Mouse (Mus musculus) monocyte, adult 2 months (primary cell): ENCODE results near the gene Ttc3.
"Not testable (repeated sequence)": the region's sequence is repeated elsewhere in the genome, so short reads cannot be mapped to it uniquely, and the experiment has no call there.

Source experiments
- DNase-seq, 2 experiments: peaks; one replicate each; pipeline ENCODE4 v3.0.0; 2022; ENCODE audit warnings: low spot score in 2 of 2, low read depth in 1 of 2

Gene Ttc3

DNA sequence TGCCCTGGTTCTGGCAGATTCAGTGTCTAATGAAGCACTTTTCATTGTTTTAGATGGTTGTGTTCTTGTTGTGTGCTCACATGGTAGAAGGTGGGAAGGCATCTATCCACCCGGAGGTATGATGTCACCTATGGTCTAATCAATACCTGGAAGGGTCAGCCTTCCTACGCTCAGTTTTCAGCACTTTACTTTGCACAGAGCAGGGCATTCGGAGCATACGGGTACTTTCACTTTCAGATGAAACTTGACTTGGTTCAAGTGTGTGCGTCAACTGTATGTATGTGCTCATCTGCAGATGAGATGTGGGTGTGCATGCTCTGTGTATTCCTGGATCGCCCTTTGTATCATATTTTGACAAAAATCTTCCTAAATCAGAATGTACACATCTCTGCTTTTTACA lies 43.7 kb downstream of the Ttc3 start:
- DNase-seq = no peak

DNA sequence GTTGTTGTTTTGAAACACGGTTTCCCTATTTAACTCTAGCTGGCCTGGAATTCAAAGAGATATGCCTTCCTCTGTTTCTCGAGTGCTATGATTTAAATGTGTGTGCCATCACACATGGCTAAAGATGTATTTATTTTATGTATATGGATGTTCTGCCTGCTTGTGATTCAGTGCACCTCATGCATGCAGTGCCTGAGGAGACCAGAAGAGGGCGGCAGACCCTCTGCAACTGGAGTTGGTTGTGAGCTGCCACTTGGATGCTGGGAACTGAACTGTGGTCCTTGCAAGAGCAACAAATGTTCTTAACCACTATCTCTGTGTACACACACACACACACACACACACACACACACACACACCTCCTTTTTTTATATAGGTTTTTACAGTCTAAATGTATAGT lies 50.1 kb downstream of the Ttc3 start:
- no peak for DNase-seq

DNA sequence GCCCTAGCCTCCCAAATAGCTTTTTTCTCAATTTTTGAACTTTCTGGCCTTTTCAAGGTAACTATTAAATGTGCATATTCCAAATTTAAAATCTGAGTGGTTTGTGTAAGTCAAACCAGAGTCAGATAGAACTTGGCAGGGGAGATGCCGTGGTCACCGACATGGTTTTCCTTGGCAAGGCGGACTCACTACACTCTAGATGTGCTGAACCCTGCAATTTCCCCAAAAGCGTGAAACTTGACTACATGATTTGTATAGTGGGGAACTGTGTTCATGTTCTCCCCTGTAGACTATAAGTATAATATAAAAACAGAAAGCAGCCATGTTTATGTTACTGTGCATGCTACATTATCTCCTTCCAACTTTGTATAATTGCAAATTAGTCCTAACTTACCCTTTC lies 58.5 kb downstream of the Ttc3 start:
- no peak for DNase-seq

DNA sequence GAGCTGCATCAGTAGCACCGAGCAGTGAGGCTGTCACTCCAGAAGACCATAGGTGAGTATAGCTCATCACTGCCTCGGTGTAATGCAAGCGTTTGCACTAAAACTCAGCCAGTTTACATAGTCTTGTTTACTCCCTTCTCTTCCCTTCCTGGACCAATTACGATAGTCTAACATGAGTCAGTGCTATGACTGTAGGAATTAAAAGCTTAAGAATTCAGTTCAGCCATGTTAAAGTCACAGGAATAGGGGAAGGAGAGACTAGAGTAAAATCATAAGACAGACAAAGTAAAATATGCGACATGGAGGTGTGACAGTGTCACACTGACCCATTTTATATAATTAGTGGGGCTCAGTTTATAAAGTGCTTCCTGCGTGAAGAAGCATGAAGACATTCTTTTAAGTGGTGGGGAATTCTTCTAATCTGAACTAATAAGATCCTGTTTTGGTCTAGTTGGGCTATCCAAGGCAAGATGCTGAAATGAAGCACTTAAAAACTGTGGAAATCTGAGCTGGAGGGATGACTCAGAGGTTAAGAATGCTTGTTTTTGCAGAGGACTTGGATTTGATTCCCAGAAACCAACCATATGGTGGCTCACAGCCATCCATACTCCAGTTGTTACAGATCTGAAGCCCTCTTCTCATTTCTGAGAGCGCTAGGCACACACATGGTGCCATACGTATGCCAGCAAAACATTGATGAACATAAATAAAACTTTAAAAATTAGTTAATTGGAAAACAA lies 65.2 kb downstream of the Ttc3 start:
- no peak for DNase-seq

DNA sequence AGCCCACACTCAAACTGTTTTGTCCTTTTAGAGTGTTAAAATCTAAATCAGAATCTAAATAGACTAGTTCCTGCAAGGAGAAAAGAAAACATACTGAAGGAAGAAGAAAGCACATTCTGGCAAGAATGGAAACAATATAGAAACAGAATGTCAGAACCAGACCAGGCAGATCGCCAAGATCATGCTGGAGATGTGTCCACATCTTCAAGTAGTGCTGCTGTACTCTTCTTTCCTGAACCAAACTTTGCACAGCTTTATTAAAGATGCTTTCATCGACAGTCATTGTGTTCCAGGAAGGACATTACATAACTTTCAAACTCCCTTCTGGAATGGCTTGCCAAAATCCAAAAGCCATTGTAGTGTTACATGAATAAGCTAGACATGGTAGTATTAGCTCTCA lies 66.4 kb downstream of the Ttc3 start:
- DNase-seq = no peak

DNA sequence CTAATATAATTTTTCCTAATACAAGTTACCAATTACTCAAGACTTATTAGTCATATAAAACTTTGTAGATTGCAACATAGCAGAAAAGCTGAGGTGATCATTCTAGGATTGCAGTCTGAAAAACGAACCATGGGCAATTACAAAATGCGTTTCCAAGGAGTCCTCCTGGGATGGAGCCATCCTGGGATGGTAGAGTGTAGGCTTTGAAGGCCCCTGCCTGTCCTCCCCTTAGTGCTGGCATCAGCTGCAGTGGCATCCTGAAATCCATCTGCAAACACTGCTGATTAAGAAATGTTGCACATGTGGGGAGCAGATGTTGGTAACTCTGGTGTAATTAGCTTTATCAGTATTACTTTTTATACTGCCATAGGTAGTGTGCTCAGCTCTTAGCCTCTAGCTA lies 70.9 kb downstream of the Ttc3 start:
- DNase-seq = no peak

DNA sequence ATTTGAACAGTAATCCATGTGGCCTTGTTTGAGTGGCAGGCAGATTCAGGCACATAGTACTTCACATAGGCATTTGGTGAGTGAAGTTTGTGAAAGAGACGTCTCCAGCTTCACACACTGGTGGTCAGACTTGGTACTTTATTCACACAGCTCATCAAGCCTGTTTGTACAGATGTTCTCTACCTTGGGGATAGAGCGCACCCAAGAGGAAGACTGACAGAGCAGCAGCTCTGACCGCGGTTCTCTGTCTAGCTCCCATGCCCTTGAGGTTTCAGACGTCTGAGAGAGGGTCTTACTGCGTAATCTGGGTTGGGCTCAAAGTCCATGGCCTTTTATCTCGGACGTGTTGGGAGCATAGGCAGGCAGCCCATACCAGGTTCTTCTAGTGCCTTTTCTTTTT lies 78.7 kb downstream of the Ttc3 start:
- DNase-seq = no peak

DNA sequence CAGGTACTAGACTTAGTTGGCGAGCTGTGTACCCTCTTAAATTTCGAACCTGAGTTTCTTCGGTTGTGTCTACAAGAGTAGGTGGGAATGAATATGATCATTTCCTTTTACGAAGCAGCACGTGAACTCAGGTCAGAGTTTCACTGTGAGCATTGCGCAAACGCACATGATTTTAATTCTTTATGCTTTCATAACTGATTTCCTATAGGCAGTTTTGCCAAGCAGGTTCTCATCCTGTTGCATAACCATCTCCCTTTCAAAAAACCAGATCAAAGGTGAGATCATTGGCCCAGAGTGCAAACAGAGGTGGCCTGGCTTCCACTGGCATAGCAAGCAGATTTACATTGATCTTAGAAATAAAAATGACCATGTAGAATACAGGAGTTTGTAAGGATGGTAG lies 79.2 kb downstream of the Ttc3 start:
- no peak for DNase-seq

DNA sequence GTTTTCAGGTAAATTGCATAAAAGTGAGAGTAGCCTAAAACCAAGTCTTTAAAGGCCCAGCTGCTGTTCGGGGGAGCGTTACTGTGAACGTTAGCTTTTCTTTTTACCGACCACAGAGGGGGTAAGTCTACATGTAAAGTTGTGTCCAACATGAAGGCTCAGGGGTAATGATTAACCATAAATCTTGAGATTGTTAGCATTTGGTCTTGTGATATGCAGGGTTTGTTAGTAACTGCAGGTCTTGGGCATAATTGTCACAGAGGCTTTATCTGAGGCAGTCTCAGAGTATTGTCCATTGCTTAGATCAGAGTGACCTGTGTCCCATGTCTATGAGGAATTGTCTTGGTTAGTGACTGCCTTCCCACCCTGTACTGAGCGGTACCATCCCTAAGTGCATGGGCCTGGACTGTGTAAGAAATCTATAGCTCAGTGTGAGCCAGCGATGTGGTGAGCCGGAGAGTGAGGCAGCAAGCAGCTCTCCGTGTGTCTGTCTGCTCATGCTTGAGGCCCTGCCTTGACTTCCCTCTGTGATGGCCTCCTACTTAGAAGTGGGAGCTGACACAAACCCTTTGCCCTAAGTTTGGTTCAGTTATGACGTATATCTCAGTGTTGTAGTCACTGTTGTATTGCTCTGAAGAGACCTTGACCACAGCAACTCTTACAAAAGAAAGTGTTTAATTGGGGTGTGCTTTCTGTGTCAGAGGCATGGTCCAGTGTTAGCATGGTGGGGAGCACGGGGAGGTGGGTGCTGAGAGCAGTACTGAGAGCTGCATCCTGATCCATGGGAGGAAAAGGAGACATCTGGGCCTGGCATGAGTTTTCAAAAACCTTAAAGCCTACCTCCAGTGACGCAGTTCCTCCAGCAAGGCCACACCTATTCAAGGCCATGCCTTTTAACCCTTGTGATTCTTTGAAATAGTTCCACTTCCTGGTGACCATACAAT lies 81.4 kb downstream of the Ttc3 start:
- no peak for DNase-seq

DNA sequence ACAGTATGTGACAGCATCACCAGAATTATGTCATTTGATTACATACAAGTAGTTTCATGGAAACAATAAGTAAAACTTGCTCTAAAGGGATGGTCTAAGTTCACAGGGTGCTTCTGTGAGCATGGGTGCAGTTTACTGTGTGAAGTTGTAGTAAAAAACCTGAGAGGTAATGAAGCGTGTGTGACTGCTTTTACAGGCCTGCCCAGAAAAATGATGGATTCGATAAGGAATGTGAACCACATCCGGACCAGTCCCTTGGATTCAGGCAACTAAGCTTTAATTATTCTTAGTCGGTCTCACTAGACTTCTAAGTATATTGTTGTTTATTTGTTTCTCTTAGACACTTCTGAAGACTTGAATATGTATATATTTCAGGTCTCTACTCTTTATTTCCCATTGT lies 82.3 kb downstream of the Ttc3 start:
- DNase-seq = no peak

DNA sequence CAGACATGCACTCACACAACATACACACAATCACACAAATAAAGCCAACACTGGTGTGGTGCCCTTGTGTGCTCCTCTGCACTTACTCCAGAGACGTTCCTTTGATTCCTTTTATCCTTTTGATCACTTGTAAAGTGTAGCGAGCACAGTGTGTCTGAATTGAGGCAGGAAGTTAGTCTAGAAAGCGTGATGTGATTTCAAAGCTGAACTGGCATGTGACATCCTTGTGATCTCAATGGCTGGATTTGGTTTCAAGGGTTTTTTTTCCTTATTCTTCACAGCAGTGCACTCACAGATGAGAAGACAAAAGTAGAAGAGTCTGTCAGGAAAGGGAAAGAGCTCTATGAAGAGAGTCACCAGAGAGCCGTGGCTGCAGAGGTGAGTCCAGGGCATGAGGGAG lies 83.7 kb downstream of the Ttc3 start:
- no peak for DNase-seq

DNA sequence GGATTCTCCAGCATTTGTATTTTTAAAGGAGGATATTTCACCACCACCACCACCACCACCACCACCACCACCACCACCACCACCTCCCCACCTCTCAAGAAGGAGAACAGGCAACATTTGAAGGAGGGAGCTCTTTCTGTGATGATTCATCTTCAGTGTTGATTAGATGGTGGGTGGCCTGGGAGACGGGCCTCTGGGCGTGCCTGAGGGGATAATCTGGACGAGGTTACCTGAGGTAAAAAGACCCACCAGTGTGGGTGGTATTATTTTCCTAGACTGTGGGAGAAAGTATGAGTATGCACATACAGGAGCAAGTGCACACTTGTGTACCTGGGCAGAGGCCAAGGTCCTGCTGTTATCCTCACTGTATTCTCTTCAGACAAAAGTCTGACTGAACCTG lies 93.6 kb downstream of the Ttc3 start:
- no peak for DNase-seq

DNA sequence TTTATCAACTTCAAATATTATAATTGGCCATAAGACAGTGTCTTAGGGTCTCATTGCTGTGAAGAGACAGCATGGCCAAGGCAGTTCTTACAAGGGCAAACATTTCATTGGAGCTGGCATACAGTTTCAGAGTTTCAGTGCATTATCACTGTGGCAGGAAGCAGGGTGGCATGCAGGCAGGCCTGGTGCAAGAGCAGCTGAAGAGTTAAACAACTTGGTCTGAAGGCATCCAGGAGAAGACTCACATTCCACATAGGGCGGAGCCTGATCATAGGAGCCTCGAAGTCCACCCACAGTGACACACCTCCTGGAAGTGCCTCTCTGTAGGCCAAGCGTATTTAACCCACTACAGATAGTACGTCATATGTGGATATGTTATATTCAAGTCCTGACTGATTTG lies 95.5 kb downstream of the Ttc3 start:
- no peak for DNase-seq

DNA sequence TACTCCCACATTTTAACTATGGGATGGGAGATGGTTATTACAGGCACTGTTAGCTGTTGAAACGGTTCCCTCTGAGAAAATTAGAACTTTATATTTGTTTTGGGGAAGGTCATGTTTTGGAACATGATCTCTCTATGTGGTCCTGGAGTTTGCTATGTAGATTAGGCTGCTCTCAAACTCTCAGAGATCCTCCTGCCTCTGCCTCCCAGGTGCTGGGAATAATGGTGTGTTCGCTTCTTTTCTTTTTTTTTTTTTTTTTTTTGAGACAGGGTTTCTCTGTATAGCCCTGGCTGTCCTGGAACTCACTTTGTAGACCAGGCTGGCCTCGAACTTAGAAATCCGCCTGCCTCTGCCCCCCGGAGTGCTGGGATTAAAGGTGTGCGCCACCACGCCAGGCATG lies 95.9 kb downstream of the Ttc3 start:
- DNase-seq = not testable (repeated sequence)

DNA sequence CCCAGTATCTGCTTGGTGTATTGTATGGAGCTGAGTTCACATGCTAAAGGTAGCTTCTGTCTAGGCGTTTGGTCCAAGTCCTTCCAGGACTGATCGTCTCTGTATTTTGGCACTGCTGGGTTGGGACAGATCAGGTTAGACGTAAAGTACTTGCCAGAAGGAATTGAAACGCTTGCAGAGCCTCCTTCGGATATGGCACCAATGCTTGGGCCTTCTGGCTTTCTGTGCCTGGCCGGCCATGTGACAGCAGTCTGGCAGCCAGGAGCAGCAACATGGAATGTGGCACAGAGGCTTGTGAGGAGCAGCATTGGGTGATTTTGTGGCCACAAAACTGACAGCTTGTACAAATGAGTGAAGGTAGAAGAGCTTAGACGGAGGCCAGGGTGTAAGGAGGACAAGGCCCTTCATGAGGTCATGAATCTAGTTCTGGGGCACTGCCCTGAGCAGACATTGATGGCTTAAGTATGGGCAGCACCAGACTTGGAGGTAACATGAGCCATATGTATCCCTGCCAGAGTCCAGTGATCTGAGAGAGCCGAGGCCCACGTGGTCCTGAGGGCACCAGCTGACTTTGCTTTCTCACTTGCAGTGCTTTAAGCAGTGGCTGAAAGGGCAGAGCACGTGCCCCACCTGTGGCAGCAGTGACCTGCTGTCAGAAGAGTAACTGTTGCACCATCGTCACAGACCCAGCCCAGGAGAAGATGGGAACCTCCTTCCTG lies 97.1 kb downstream of the Ttc3 start:
- DNase-seq = no peak

DNA sequence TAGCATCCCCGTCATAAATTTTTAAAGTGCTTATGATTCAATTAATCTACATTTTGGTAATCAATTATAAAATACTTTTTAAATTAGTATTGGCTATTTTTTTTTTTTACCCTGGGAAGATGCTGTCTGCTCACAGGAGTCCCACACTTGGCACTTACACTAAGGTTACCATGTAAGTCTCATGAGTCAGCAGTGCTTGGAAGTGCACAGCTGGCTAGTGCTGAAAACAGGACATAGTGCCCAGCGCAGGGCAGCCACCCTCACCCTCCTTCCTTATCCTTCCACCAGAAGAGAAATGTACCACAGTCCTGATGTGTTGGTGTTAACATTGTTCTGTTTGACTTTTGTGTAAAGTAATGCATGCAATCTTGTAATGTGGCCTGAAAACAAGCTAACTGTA lies 98.0 kb downstream of the Ttc3 start:
- no peak for DNase-seq

DNA sequence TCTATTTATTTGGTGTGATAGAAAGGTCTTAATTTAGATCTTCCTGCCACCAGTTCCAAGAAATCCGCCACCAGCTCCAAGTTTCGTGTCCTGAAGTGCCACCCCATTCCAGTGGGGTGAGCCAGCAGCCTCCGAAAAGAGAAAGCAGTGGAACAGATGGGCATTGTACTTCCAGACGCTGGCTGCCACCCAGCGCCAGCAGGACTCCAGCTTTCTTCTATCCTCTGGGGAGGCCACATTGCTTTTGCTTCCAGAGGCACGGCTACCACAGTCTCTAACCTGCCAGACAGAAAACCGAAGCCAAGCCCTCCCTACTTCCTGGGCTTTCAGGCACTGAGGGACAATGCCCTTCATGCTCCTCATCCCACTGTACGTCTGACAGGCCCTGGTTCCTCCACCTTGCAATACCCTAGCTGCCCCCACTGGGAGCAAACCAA lies 102.1 kb downstream of the Ttc3 start:
- no peak for DNase-seq

DNA sequence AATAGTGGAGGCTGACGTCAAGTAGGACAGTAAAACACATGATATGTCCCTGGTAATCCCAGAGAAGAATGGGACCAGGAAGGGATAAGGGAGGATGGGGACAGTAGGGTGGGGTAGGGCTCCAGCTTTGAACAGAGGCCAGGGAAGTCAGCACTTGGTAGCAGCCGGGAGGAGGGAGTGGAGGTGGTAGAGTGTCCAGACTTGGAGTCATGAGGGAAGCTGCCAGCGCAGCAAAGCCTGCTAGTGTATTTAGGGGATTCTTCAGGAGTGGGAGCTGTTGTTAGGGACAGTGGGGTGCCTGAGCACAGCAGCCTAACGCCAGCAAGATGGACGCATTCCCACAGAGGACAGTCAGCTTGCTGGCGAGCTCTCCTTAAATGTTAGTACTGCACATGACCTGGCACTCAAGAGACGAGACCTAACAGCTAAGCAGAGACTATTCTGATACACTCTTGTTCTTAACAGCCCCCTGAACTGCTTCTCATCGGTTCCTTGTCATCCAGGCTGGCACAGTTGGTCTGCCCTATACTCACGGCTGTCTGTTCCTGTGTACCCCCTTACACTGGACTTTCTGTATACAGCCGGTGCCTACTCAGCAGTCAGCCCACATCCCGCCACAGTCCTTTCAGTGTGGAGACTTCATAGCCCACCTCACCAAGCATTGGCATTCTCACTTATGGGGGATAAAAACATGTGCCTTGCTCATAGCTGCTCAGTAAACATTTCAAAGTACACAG lies 102.8 kb downstream of the Ttc3 start:
- no peak for DNase-seq

DNA sequence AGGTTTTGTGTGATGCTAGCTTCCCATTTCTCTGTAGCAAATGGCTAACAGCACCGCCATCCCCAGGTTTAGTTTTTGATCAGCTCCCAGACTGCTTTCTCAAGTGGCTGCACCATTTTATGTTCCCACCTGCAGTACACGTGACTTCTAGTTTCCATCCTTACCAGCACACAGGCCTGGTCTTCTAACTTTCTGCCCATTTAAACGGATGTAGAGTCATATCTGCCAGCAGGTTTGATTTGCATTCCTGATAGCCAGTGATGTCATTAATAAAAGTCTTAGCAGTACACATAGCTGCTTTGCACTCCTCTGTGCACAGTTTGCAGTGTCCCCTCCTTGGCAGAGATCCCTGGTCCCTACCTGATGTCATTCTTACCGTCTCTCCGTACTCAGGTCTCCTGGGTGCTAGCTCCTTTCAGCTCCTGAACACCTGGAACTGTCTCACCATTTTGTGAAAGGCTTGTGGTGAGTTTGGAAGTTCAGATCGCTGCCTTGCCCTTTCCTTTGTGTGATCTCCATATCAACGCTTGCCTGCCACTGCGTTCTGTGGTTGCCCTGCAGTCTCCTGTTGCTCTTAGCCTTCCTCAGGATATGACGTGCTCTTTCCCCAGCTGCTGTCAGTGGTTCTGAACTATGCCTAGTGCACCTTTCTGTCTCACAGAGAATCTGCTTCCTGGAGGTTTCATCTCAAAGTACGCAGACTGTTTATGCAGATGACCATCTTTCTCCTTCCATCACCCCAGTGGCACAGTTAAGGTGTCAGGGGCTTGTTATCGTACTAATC lies 114.5 kb downstream of the Ttc3 start:
- no peak for DNase-seq

DNA sequence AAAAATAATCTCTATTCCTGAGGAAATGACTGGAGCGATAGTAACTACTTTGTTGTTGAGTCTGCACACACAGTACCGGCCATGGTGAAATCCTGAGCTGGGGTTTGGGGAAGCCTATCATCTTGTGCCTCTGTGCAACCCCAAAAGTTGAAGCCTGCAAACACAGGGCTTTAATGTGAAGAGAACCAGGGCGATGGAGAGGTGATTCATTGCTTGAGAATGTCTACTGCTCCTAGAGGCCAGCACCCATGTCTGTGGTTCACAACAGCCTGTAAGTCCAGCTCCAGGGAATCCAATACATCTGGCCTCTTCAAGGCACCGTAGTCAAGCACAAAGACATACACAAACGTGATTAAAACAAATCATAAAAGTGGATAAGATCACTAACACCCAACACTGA lies 116.9 kb downstream of the Ttc3 start:
- DNase-seq = no peak
